Mouse (Mus musculus): ENCODE measurements around the gene Rasgrp1.

The Rasgrp1 gene

DNA sequence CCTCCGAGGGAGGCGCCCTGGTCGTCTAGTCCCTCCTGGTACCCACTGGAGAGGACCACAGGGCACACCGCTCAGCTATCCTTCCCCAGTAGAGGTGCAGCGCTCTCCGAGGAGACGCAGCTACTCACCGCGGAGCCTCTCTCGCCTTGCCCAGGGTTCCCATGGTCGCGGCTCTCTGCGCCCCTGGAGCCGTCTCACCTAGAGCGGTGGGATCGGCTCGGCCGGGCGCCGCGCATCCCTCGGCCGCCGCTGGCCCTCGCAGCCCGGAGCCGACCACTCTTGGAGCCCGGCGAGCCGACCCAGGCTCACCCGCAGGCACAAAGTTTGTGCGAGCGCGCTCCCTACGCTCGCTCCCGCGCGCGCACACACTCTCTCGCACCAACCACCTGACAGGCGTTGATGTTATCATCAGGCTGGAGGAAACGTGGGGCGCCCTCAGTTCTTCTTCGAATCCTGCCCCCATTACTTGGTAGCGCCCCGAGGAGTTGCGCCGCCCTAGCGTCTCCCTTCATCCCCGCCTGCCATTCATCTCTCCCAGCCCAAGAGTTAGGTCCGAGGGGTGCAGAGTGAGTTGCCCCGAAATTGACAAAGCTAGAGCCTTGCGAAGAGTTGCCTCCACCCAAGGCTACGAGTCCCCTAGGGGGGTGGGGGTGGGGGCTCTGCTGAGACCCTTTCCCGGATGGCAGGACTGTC is at the start of gene Rasgrp1:
Gene Rasgrp1 (minus strand): TSS at position 455 of the 693 bp plus-strand sequence.
- DNase-seq (ENCODE audit: low read depth): no peak

GRCm38 (mm10) chr2:117389925-117390892 is 47.4 kb upstream of the Rasgrp1 start:
- no peak for DNase-seq (ENCODE audit: low read depth)

DNA sequence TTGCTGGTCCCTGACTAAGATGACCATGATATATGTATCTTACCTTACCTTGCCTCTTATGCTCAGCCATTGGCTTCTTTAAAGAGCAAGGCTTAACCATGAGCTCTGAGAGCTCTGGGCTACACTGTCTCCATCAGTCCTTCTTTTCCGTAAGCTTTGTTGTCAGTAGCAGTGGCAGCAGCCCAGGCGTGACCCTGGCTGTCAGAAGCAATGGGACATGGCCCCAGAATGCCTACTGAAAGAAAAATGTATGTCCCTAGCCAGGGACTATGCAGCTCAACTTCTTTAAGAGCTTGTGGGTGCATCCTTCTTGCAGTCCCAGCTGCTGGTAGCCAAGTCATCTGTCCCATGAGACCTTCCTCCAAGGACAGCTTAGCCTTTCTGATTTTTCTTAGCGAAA is 46.7 kb upstream of the Rasgrp1 start:
- no peak for DNase-seq (ENCODE audit: low read depth)

DNA sequence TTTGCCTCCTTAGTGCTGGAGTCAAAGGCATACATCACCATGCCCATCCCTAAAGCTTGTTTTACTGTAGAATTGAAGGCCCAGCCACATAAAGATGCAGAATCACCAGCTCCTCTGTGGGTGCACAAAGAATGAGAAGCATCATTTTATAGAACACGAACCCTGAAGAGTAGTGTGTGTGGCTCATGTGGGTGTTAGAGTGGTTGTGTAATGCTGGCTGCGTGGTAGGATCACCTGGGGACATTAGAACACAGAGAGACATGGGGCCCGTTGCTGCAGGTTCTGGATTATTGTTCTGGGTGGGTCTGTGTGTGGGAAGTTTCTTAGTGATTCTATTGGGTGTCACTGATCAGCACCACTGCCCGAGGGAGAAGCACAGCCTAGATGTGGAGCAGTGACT is 45.3 kb upstream of the Rasgrp1 start:
- DNase-seq (ENCODE audit: low read depth): no peak

GRCm38 (mm10) chr2:117386981-117387705 is 44.3 kb upstream of the Rasgrp1 start:
- no peak for DNase-seq (ENCODE audit: low read depth)

GRCm38 (mm10) chr2:117386036-117386590 is 43.3 kb upstream of the Rasgrp1 start:
- DNase-seq (ENCODE audit: low read depth): no peak

DNA sequence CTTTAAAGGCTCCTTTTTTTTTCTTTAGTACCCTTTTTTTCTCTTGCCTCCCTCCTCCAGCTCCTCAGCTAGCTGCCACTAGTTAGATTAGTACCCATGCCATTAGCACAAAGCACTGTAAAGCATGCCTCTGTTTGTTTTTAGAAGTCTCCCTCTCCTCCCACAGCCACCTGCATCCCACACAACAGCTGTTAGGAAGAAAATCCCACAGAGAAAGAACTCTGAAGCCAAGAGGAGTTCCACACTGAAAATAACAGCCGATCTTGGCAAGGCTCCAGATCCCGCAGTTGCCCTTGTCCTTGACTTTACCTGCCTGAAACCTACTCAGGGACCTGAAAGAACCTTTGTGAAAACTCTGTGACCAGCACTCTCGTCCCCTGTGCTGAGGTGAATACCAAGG is 38.5 kb upstream of the Rasgrp1 start:
- no peak for DNase-seq (ENCODE audit: low read depth)

DNA sequence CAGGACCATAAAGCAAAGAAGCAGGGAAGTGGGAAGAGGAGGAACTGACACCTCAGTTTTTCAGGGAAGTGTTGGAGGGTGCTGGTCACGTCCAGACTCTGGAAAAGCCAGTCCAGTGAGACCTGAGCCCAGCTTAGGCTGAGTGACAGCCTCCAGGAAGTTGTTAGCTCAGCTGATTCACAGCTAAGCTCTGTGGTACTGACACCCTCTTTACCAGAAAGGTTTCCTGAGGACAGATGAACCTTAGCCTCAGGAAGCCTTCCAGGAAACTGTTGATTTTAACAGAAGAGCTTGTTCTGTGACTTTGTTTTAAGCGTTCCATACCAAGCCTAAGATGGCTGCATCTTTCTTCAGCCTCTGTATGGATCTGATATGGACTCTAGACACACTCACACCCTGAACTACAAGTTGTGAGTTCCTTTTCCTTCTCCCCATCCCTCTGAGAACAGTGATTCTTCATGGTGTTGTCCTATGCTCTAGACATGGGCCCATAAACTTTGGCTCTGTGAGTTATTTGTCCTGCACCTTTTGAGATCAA is 31.6 kb upstream of the Rasgrp1 start:
- no peak for DNase-seq (ENCODE audit: low read depth)

DNA sequence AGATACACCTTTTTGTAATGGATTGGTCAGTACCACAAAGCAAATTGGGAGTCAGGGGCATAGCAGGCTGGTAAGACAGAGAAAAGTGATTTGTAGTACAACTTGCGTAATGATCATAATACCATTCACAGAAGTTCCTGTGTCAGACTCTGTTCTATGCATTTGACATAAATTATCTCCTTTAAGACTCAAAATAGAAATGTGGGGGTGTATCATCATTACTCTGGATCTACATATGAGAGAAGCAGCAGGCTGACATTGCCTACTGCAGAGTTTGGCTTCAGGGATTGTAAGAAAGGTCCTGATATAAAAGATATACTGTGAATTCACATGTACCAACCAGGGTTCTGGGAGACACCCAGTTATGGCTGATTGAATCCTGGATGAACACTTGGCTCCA is 28.9 kb upstream of the Rasgrp1 start:
- DNase-seq (ENCODE audit: low read depth): no peak

- no peak for DNase-seq (ENCODE audit: low read depth)
Measured at GRCm38 (mm10) chr2:117366478-117366877, 23.7 kb upstream of the Rasgrp1 start.

DNA sequence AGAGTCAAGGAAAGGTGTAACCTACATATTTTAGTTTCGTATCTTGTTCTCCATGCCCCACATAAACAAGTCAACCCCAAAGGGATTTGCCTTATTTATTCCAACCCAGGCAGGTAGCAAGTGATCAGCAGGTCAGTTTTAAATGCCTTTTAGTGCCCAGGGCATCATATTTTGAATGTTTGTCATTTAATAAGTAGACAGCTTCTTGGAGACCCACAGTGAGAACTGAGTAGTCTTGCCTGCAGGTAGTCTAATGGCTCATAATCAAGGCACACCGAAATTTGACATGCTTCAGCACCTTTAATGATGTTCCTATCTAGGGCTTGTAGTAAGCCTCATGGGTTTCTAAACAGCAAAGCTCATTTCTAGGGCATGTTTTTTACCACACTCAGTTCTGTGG is 21.3 kb upstream of the Rasgrp1 start:
- no peak for DNase-seq (ENCODE audit: low read depth)

- no peak for DNase-seq (ENCODE audit: low read depth)
Measured at GRCm38 (mm10) chr2:117357939-117358338, 15.1 kb upstream of the Rasgrp1 start.

- DNase-seq (ENCODE audit: low read depth): no peak
Measured at GRCm38 (mm10) chr2:117352305-117353123, 9.7 kb upstream of the Rasgrp1 start.

- DNase-seq (ENCODE audit: low read depth): no peak
Measured at GRCm38 (mm10) chr2:117350138-117350537, 7.3 kb upstream of the Rasgrp1 start.

DNA sequence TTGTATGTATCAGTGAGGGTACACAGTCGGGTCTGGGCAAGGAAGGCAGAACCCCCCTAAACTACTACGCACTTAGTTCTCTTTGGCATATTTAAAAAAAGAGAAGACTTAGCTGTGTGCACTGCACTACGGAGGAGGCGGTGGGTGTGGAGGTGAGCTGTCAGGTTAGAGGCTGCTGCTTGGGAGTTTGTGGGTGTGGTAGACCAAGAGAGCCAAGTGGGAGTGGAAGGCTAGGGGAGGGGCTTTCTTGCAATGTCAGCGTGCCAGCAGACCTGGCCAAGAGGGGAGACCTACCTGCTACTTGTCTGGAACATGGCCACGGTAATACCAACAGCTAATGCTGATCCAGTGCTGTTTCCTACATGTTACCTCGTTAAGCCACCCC is 431 bp upstream of the Rasgrp1 start:
- no peak for DNase-seq (ENCODE audit: low read depth)

DNA sequence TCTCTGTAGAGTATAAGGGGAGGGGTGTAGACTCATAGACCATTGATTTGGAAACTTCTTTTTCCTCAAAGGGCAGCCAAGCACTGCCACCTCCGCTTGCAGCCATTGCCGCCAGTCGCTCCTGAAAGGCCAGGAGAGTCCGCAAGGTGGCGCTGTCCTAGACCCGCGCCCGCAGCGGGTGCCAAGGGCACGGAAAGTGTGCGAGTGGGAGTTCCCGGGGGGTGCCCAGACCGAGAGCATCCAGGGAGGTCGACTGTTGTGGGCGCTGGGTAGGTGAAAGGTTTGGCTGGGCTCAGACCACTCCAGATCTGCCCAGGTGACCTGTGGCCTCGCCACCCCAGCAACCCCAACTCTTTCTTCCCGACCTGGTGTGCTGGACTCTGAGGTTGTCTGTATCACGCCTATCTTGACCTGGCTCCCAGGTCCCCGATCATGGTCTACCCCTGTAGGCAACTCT is 683 bp downstream of the Rasgrp1 start:
- peak; percentile 40 for DNase-seq (ENCODE audit: low read depth)

DNA sequence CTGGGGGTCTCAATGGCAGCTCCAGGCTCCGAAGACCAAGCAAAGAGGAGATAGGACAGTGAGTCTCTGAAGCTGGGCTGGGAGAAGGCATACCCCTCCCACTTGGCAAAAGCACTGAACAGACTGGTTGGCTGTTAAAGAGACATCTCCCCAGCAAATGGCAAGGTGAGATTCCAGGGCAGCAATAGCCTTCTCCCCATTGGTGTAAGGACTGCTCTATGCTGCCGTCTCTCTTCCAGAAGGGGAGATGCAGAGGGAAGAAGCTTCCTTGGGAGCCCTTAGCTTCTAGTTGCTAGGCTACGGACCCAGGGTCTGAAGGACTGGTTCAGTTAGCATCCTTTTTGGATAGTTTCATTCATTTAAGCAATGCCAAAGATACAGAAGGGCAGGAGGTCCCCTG is 4.3 kb downstream of the Rasgrp1 start:
- DNase-seq (ENCODE audit: low read depth): no peak

DNA sequence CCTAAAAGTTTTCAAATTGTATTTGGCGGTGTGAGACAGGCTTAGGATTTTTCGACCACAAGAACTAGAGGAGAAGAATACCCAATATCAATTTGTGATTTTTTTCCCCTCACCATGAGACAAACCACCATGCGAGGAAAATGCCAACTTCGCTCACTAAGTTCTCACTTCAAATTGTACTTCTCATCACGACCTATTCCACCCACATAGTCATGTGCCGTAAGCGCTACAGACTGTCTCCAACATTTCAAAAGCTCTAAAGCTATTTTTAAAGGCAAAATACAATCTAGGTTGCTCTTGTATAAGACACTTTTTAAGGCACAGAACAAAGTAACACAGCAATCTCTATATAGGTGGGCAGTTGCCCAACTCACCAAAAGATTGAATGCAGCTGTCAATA is 4.9 kb downstream of the Rasgrp1 start:
- DNase-seq (ENCODE audit: low read depth): no peak

GRCm38 (mm10) chr2:117336946-117337665 is 5.7 kb downstream of the Rasgrp1 start:
- no peak for DNase-seq (ENCODE audit: low read depth)

GRCm38 (mm10) chr2:117335552-117336188 is 7.1 kb downstream of the Rasgrp1 start:
- DNase-seq (ENCODE audit: low read depth): no peak
